Mouse (Mus musculus): ENCODE results near the gene Abi2. TPM values are rescaled to one million over a fixed set of nuclear protein-coding genes. Genes with fewer than 3 reads are reported as not detected.
"Not testable (repeated sequence)": the region's sequence is repeated elsewhere in the genome, so short reads cannot be mapped to it uniquely, and the experiment has no call there.

Gene Abi2
- polyA plus RNA-seq, 1 experiment from 2014 or later, result 103 TPM

DNA sequence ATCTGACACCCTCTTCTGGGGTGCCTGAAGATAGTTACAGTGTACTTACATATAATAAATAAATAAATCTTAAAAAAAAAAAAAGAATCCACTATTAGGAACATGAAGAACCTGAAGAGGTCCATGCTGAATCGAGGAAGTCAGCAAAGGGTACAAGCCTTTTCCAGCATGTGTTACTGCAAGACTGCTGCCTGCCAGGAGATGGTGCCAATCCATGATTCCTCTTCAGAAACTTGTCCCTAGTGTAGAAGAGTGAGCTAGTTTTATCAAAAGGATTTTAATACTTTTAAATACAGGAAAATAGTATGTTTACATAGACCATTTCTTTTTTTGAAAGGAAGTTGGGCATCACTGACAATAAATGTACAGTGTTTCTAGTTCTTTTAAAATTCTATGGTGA is 14.5 kb downstream of the Abi2 start:
- H3K4me1 ChIP-seq (ENCODE audit: control insufficient read depth, insufficient read depth, low read length), result no peaks in the 10 kb centered on the region
- WGBS, result 92% methylated on average over 1 of the region's 1 CpGs

GRCm38 (mm10) chr1:60428341-60428740 is 18.9 kb downstream of the Abi2 start:
- Histone ChIP-seq H3K27ac (ENCODE audit: low read depth, low read length) (no peak overlapping the region), H3K4me2 (ENCODE audit: low read depth, low read length) (no peak overlapping the region), H3K27me3 (ENCODE audit: control insufficient read depth, insufficient read depth, low read length) (no peaks in the 10 kb centered on the region), H3K9me3 (ENCODE audit: control insufficient read depth, low read length) (no peaks in the 10 kb centered on the region), H3K9ac (replicated peaks; ENCODE audit: low read depth, low read length) (no peak overlapping the region), H3K4me1 (ENCODE audit: control insufficient read depth, insufficient read depth, low read length) (no peaks in the 10 kb centered on the region; the same call in 1 of the 2 replicates), H3K4me3 (ENCODE audit: low read depth, low read length) (no peak overlapping the region), H3K36me3 (ENCODE audit: control insufficient read depth, insufficient read depth, low read length) (no peaks in the 10 kb centered on the region)
- 87% methylated on average over 2 of the region's 2 CpGs for WGBS
- ATAC-seq (ENCODE audit: low read depth), result no peak

More for the DNA sequence above, 14.5 kb downstream of the Abi2 start:
- H3K27ac ChIP-seq (ENCODE audit: low read depth, low read length), result no peak overlapping the region
- H3K36me3 ChIP-seq (ENCODE audit: control insufficient read depth, insufficient read depth, low read length), result no peaks in the 10 kb centered on the region
- no peak for ATAC-seq (ENCODE audit: low read depth)
- no peaks in the 10 kb centered on the region for H3K9me3 ChIP-seq (ENCODE audit: control insufficient read depth, low read length)
- no peak overlapping the region for H3K4me3 ChIP-seq (ENCODE audit: low read depth, low read length)
- H3K27me3 ChIP-seq (ENCODE audit: control insufficient read depth, insufficient read depth, low read length), result no peaks in the 10 kb centered on the region
- no peak overlapping the region for H3K4me2 ChIP-seq (ENCODE audit: low read depth, low read length)
- H3K9ac ChIP-seq (replicated peaks; ENCODE audit: low read depth, low read length), result no peak overlapping the region

DNA sequence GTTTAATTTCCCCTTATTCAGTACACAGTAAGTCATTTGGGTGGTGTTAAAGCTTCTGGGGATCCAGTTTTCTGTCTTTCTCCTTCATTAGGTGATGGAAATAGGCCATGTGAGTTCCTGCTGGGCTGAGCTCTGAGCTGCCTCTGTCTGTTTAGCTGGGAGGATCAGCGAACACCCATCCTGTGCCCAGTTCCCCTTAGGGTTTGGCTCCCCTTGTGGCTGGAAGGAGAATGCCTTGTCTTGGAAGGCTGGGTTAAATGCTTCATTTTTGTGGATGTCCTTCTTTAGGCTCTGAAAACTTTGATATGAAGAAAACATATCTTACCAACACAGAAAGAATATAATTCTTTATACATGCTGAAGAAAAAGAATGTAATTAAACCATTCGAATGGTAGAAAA is 19.5 kb downstream of the Abi2 start:
- no peak overlapping the region for H3K4me3 ChIP-seq (ENCODE audit: low read depth, low read length)
- 82% methylated on average over 2 of the region's 2 CpGs for WGBS
- ATAC-seq (ENCODE audit: low read depth), result no peak
- no peaks in the 10 kb centered on the region for H3K36me3 ChIP-seq (ENCODE audit: control insufficient read depth, insufficient read depth, low read length)
- no peaks in the 10 kb centered on the region for H3K9me3 ChIP-seq (ENCODE audit: control insufficient read depth, low read length)
- no peaks in the 10 kb centered on the region for H3K27me3 ChIP-seq (ENCODE audit: control insufficient read depth, insufficient read depth, low read length)
- H3K27ac ChIP-seq (ENCODE audit: low read depth, low read length), result no peak overlapping the region
- no peaks in the 10 kb centered on the region; the same call in 1 of the 2 replicates for H3K4me1 ChIP-seq (ENCODE audit: control insufficient read depth, insufficient read depth, low read length)
- H3K9ac ChIP-seq (replicated peaks; ENCODE audit: low read depth, low read length), result no peak overlapping the region
- no peak overlapping the region for H3K4me2 ChIP-seq (ENCODE audit: low read depth, low read length)

GRCm38 (mm10) chr1:60431531-60431930 is 22.1 kb downstream of the Abi2 start:
- ATAC-seq (ENCODE audit: low read depth), result no peak
- no peak overlapping the region for H3K4me2 ChIP-seq (ENCODE audit: low read depth, low read length)
- H3K4me1 ChIP-seq (ENCODE audit: control insufficient read depth, insufficient read depth, low read length), result no peaks in the 10 kb centered on the region; the same call in 1 of the 2 replicates
- H3K4me3 ChIP-seq (ENCODE audit: low read depth, low read length), result no peak overlapping the region
- H3K9ac ChIP-seq (replicated peaks; ENCODE audit: low read depth, low read length), result no peak overlapping the region
- H3K27me3 ChIP-seq (ENCODE audit: control insufficient read depth, insufficient read depth, low read length), result no peaks in the 10 kb centered on the region
- no peak overlapping the region for H3K27ac ChIP-seq (ENCODE audit: low read depth, low read length)
- no peaks in the 10 kb centered on the region for H3K9me3 ChIP-seq (ENCODE audit: control insufficient read depth, low read length)
- H3K36me3 ChIP-seq (ENCODE audit: control insufficient read depth, insufficient read depth, low read length), result no peaks in the 10 kb centered on the region
- WGBS, result 92% methylated on average over 4 of the region's 5 CpGs

- ATAC-seq (ENCODE audit: low read depth), result no peak
- WGBS, result 8% methylated on average over 1 of the region's 1 CpGs
- no peak overlapping the region for H3K4me3 ChIP-seq (ENCODE audit: low read depth, low read length)
Observed at GRCm38 (mm10) chr1:60432497-60432896, 23.1 kb downstream of the Abi2 start.

DNA sequence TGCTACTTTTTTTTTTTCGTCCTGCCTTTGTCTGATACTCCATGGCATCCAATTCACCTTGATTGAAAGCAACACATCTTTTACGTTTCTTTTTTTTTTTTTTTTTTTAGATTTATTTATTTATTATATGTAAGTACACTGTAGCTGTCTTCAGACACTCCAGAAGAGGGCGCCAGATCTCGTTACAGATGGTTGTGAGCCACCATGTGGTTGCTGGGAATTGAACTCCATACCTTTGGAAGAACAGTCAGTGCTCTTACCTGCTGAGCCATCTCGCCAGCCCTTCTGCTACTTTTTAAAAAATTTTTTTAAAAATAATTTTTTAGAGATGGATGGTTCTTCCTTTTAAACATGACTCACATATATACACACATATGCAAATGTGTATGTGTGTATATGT is 32.0 kb downstream of the Abi2 start:
- H3K9me3 ChIP-seq (ENCODE audit: control insufficient read depth, low read length); H3K36me3 ChIP-seq (ENCODE audit: control insufficient read depth, insufficient read depth, low read length); H3K4me1 ChIP-seq (ENCODE audit: control insufficient read depth, insufficient read depth, low read length); H3K4me3 ChIP-seq (ENCODE audit: low read depth, low read length); H3K4me2 ChIP-seq (ENCODE audit: low read depth, low read length); H3K27ac ChIP-seq (ENCODE audit: low read depth, low read length); H3K27me3 ChIP-seq (ENCODE audit: control insufficient read depth, insufficient read depth, low read length); H3K9ac ChIP-seq (replicated peaks; ENCODE audit: low read depth, low read length); ATAC-seq (ENCODE audit: low read depth): not testable (repeated sequence)
- WGBS, result 82% methylated on average over 5 of the region's 5 CpGs

More at GRCm38 (mm10) chr1:60432497-60432896, 23.1 kb downstream of the Abi2 start:
- H3K4me1 ChIP-seq (ENCODE audit: control insufficient read depth, insufficient read depth, low read length), result no peaks in the 10 kb centered on the region; the same call in 1 of the 2 replicates
- no peaks in the 10 kb centered on the region for H3K9me3 ChIP-seq (ENCODE audit: control insufficient read depth, low read length)
- H3K36me3 ChIP-seq (ENCODE audit: control insufficient read depth, insufficient read depth, low read length), result no peaks in the 10 kb centered on the region
- H3K9ac ChIP-seq (replicated peaks; ENCODE audit: low read depth, low read length), result no peak overlapping the region
- no peaks in the 10 kb centered on the region for H3K27me3 ChIP-seq (ENCODE audit: control insufficient read depth, insufficient read depth, low read length)
- H3K4me2 ChIP-seq (ENCODE audit: low read depth, low read length), result no peak overlapping the region
- no peak overlapping the region for H3K27ac ChIP-seq (ENCODE audit: low read depth, low read length)

DNA sequence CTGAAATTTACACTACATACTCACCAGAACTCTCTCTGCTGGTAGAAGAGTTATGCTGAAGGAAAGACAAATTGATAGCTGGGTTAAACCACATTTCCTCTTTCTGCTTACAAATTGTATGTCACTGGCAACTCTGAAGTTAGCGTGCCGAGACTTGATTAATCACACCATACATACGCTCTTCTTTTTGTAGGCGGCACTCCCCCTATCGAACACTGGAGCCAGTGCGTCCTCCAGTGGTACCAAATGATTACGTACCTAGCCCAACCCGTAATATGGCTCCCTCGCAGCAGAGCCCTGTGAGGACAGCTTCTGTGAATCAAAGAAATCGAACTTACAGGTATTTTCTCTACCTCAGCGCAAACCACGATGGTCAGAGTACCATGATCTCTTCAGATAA is 37.6 kb downstream of the Abi2 start:
- no peaks in the 10 kb centered on the region for H3K27me3 ChIP-seq (ENCODE audit: control insufficient read depth, insufficient read depth, low read length)
- WGBS, result 85% methylated on average over 12 of the region's 12 CpGs
- no peak overlapping the region for H3K4me2 ChIP-seq (ENCODE audit: low read depth, low read length)
- no peaks in the 10 kb centered on the region for H3K4me1 ChIP-seq (ENCODE audit: control insufficient read depth, insufficient read depth, low read length)
- no peak overlapping the region for H3K27ac ChIP-seq (ENCODE audit: low read depth, low read length)
- ATAC-seq (ENCODE audit: low read depth), result no peak
- no peaks in the 10 kb centered on the region for H3K9me3 ChIP-seq (ENCODE audit: control insufficient read depth, low read length)
- H3K36me3 ChIP-seq (ENCODE audit: control insufficient read depth, insufficient read depth, low read length), result peaks cover 7% of the 10 kb centered on the region; the same call in 1 of the 2 replicates
- no peak overlapping the region for H3K4me3 ChIP-seq (ENCODE audit: low read depth, low read length)
- H3K9ac ChIP-seq (replicated peaks; ENCODE audit: low read depth, low read length), result no peak overlapping the region

- 38% methylated on average over 1 of the region's 1 CpGs for WGBS
- no peak overlapping the region for H3K9ac ChIP-seq (replicated peaks; ENCODE audit: low read depth, low read length)
- H3K4me2 ChIP-seq (ENCODE audit: low read depth, low read length), result no peak overlapping the region
- H3K27me3 ChIP-seq (ENCODE audit: control insufficient read depth, insufficient read depth, low read length), result no peaks in the 10 kb centered on the region
- no peaks in the 10 kb centered on the region for H3K4me1 ChIP-seq (ENCODE audit: control insufficient read depth, insufficient read depth, low read length)
- no peak overlapping the region for H3K27ac ChIP-seq (ENCODE audit: low read depth, low read length)
- ATAC-seq (ENCODE audit: low read depth), result no peak
- H3K36me3 ChIP-seq (ENCODE audit: control insufficient read depth, insufficient read depth, low read length), result peaks cover 13% of the 10 kb centered on the region; the same call in 1 of the 2 replicates
- H3K4me3 ChIP-seq (ENCODE audit: low read depth, low read length), result no peak overlapping the region
- no peaks in the 10 kb centered on the region for H3K9me3 ChIP-seq (ENCODE audit: control insufficient read depth, low read length)
Observed at GRCm38 (mm10) chr1:60449896-60450295, 40.5 kb downstream of the Abi2 start.

DNA sequence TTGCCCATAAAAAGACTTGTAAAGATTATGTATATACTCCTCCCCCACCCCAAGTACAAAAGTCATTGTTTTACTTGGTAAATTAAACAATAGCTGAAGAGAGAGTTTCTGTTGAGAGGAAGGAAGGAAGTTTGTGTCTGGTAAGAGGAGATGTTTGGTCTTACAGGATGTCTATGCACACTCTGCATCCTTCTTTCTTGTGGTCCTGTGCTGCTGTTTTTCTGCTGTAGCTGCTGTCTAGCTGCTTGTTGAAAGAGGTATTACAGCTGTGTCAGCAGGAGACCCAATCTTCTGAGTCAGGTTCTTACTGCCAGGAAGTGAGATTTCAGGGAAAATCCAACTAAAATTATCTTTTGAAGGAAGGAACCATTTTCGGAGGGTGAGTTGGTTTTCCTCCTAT is 51.2 kb downstream of the Abi2 start:
- no peak overlapping the region for H3K9ac ChIP-seq (replicated peaks; ENCODE audit: low read depth, low read length)
- peaks cover 12% of the 10 kb centered on the region for H3K36me3 ChIP-seq (ENCODE audit: control insufficient read depth, insufficient read depth, low read length)
- no peaks in the 10 kb centered on the region for H3K4me1 ChIP-seq (ENCODE audit: control insufficient read depth, insufficient read depth, low read length)
- ATAC-seq (ENCODE audit: low read depth), result no peak
- H3K4me2 ChIP-seq (ENCODE audit: low read depth, low read length), result no peak overlapping the region
- H3K4me3 ChIP-seq (ENCODE audit: low read depth, low read length), result no peak overlapping the region
- WGBS, result 86% methylated on average over 1 of the region's 1 CpGs
- no peaks in the 10 kb centered on the region for H3K9me3 ChIP-seq (ENCODE audit: control insufficient read depth, low read length)
- H3K27ac ChIP-seq (ENCODE audit: low read depth, low read length), result no peak overlapping the region
- no peaks in the 10 kb centered on the region for H3K27me3 ChIP-seq (ENCODE audit: control insufficient read depth, insufficient read depth, low read length)

Data from neural tube, embryonic 14.5 days (tissue).